Mouse (Mus musculus) layer of hippocampus, adult 9-10 months (tissue): ENCODE results near the gene Zbtb7b.

ENCODE experiments used
- DNase-seq: peaks from one replicate; pipeline ENCODE4 v3.0.0; 2022; ENCODE audit warnings: low spot score

The Zbtb7b gene

GRCm38 (mm10) chr3:89388901-89389740 lies 5.5 kb downstream of the Zbtb7b start:
- no peak for DNase-seq

- no peak for DNase-seq
These were observed 6.3 kb downstream of the Zbtb7b start for GRCm38 (mm10) chr3:89388134-89388881.

- DNase-seq: no peak
These were observed 6.9 kb downstream of the Zbtb7b start for GRCm38 (mm10) chr3:89387632-89388031.

GRCm38 (mm10) chr3:89386438-89387420 lies 7.8 kb downstream of the Zbtb7b start:
- DNase-seq: no peak

GRCm38 (mm10) chr3:89385451-89385850 lies 9.1 kb downstream of the Zbtb7b start:
- no peak for DNase-seq

- no peak for DNase-seq
These were observed 10.1 kb downstream of the Zbtb7b start for GRCm38 (mm10) chr3:89384331-89385076.

- no peak for DNase-seq
These were observed 10.8 kb downstream of the Zbtb7b start for GRCm38 (mm10) chr3:89383651-89384255.

GRCm38 (mm10) chr3:89382950-89383349 lies 11.6 kb downstream of the Zbtb7b start:
- DNase-seq: no peak

GRCm38 (mm10) chr3:89382033-89382882 lies 12.3 kb downstream of the Zbtb7b start:
- no peak for DNase-seq

- no peak for DNase-seq
These were observed 13.3 kb downstream of the Zbtb7b start for GRCm38 (mm10) chr3:89381233-89381632.

- DNase-seq: no peak
These were observed 13.9 kb downstream of the Zbtb7b start for GRCm38 (mm10) chr3:89380711-89381110.

- no peak for DNase-seq
These were observed 14.3 kb downstream of the Zbtb7b start for GRCm38 (mm10) chr3:89380291-89380690.

GRCm38 (mm10) chr3:89379388-89380131 lies 15.0 kb downstream of the Zbtb7b start:
- DNase-seq: no peak

GRCm38 (mm10) chr3:89378394-89379067 lies 16.0 kb downstream of the Zbtb7b start:
- DNase-seq: no peak

GRCm38 (mm10) chr3:89377831-89378230 lies 16.7 kb downstream of the Zbtb7b start:
- no peak for DNase-seq

GRCm38 (mm10) chr3:89373581-89374231 lies 20.9 kb downstream of the Zbtb7b start:
- no peak for DNase-seq

GRCm38 (mm10) chr3:89367338-89367737 lies 27.2 kb downstream of the Zbtb7b start:
- no peak for DNase-seq
